Mouse (Mus musculus) urinary bladder, postnatal 25 days (tissue): ENCODE measurements at regions not wholly inside any gene's neighbourhood (a gene's known extent, or its start where the extent isn't known, plus 50 kb on each side); places are given as distances from the start of the nearest gene placed in this dataset.

Experiments used
- DNase-seq: peaks from one replicate; pipeline ENCODE4 v3.0.0; 2022; ENCODE audit warnings: low spot score

DNA sequence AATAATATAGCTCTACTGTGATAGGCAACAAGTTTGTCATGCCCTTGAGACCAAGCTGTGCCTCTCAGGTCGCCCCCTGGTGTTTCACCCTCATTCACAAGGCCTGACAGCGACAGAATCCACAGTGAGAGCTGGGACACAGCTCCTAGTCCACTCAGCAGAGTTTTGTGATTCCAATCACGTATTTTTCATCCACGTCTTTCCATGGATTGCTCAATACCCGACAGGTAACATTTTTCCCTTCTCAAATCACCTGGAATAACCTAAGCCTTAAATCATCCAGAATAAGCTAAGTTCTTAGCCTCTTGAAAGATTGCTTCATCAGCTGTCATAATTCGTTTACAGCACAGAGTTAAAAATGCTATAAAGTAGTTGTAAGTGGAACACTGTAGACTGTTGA, 211.3 kb downstream of the Ccdc91 start:
- no peak for DNase-seq

DNA sequence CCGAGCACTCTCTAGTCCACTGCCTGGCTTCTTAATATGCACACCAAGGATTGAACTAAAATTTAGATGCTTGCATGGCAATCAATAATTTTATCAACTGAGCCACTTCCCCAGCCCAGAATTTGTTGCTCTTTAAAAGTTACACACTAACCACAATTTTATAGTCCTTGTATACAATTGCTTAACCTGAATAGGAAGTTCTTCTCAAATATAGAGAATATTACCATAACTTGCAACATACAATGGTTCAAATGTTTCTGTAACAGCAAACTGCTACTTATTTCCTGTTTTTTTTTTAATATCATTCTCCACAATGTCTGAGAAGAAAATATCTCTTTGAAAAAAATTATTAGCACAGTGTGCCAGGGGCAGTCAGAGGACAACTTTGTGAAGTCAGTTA, 222.6 kb downstream of the Ccdc91 start:
- no peak for DNase-seq

DNA sequence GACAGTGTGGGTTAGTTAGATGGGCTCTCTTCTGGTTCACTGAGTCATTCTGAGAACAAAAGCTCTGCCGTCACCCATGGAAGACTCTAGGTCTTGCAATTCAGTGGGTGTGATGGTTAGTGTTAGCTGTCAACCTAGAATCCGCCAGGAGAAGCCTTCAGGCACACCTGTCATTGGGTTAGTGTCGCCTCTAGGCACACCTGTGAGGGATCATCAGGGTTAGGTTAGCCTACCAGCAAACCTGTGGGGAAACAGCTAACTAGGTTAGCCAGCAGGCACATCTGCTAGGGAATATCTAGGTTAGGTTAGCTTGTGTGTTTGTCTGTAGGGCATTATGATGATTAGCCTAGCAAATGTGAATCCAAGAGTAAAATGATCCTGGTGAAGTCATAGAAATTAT, 223.8 kb downstream of the Ccdc91 start:
- no peak for DNase-seq

DNA sequence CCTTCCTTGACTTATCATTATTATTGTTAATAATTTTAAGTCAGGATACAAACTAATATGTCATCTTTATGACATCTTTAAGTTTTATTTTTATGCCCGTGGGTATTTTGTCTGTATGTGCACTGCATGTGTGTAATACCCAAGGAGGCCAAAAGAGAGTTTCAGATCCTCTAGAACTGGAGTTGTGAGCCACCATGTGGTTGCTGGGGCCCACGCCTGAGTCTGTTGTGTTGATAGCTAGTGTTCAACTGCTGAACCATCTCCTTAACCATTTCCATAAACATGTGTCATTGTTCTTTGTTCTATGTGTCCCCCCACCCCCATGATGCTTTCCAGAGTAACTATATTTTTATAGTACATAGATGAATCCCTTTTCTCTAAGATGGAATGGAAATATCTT, 225.0 kb downstream of the Ccdc91 start:
- DNase-seq = no peak

DNA sequence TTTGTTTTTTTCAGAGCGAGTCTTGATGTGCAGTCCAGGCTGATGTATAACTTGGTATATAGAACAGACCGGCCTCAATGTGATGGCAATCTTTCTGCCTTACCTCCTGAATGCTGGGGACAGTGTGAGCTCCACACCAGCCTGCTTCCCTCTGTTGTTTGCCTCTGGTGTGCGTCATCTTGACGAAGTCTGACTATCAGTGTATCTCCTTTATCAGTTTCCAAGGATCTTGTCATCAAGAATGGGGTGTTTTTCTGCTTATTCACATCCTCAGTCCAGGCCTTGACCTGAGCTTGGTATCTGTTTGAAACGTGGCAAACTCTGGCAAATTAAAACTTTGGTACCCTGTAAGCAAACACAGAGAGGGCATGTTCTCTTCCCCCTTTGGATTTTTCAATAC, 226.3 kb downstream of the Ccdc91 start:
- no peak for DNase-seq

DNA sequence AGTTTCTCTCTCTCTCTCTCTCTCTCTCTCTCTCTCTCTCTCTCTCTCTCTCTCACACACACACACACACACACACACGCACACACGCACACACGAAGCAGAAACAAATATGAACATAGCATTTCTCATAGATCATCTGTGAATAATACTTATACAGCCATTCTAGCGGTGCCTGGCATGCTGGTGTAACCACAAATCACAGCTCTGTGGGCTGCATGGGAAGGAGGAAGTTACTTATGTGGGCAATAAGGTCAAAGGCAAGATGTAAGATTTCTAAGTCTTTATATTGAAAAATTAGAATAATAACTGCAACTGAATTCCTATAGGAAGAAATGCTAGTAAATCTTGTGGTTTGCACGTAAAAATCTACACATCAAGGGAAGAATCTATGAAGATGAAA, 228.7 kb downstream of the Ccdc91 start:
- no peak for DNase-seq

DNA sequence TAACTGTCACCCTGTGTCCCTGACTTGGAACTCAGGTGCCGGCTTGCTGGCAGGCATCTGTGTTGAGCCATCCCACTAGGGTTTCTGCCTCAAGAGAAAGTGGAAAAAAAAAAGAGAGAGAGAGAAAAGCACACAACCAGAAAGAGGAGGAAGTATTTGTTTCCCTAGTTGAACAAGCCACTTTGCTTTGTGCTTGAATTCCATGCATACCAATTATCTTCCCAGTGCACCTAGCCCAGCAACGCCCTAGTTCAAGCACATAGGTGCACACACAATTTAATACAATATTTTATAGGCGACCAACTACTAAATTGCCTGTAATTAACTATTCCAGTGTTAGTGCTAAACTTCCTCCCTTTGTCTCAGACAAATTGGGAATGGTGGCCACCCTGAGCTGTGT, 230.3 kb downstream of the Ccdc91 start:
- DNase-seq = no peak

DNA sequence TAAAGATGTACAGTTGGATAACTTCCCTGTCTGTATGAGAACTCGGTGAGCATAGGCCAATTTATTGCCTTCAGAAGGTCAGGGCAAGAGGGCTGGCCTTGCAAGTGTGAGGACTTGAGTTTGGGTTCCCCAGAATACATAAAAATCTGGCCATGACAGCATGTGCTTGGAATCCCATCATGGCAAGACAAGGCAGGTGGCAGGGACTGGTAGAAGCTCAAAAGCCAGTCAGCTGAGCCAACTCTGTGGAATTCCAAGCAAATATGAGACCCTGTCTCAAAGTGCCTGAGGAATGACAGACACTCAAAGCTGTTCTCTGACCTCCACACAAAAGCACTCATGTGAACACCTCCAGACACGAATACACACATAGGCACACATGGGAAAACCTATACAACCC, 231.1 kb downstream of the Ccdc91 start:
- DNase-seq = no peak

DNA sequence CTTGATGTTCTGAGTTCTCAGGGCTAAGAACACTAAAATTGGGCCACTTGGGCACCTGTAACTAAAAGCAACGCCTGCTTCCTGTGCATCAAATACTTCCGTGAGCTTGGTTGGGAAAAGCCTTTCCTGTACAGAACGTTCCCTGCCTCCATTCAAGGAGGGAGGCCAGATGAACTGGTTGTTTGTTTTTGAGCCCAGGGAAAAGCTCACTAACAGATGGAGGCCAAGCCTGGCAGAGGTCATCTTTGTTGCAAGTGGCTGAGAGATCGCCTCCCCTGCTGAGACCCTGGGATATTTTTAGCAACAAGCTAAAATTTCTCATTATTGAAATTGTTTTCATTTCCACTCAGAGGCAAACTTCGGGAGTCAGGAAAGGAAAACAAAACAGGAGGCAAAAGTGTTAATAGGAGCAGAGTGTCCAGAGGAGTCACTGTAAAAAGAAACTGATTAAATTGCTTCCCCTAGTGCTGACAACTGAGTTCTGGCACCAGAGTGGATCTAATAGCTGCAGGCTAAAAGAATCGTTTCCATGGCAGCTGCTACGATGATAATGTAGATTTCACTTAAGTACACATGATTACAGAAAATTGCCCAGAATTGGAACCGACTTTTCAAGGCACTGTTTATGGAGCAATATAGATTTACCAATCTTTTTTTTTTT, 242.6 kb downstream of the Ccdc91 start:
- no peak for DNase-seq

DNA sequence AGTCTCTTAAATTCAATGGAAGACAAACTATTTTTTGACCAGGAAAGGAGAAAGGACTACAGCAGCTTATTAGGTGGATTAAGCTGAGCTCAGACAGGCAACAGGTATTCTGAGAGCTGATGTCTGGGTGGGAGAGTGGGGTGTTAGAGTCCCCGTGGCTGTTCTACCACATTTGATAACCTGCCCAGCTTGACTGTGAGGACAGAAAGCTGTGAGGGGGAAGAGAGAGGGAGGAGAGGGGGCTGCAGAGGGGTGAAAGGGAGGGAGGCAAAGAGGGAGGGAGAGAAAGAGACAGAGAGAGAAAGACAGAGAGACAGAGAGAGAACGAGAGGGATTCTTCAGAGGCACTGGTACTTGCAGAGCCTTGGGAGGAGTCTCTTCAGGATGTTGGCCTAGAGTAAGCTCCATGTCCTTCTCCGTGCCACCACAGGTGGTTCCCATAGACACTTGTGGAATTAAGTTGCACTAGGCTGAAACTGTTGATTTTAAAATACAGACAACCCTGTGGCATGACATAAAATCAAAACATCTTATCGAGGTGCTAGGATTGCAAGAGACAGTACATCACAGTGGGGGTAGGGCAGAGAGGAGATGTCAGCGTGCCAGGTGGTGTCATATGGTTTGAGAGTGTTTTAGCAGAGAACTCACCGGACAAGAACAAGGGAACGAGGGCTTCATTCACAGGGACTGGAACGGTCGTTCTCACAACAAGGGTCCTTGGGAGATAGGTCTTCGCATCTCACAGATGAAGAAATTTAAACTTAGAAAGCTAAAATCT, 243.3 kb downstream of the Ccdc91 start:
- no peak for DNase-seq

DNA sequence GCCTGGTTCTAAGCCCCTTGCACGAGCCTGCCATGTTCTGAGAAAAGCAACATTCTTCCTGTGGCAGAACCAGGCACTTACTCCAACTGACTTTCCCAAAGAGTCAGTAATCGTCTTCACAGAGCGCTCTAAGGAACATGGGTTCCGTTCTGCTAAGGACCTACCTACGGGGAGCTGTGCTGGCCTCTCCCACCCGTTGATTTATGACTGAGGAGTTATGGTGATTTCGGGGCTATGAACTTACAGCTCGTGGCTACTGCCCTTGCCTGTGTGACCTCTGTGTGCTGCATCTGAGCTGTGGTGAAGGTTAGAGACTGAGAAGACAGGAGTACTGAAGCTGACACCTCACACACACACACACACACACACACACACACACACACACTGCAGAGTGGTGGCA, 243.9 kb downstream of the Ccdc91 start:
- DNase-seq = no peak

DNA sequence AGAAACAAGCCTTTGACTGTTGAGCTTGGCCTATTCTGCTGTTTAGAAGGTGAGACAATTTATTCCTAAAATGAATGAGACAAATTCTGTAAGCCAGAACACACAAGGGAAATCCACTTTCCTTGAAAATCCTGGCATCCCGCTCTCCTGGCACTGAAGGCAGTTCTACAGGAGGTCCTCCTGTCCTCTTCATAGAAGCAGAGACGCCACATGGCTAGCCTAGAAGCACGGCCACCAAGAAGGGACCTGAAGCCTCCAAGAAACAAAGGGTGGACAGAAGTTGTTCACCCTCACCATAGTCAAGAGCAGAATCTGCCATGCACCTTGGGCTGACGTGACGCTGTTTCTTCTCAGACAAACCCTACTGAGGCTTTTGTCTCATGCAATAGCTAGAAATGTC, 247.7 kb downstream of the Ccdc91 start:
- DNase-seq = no peak

DNA sequence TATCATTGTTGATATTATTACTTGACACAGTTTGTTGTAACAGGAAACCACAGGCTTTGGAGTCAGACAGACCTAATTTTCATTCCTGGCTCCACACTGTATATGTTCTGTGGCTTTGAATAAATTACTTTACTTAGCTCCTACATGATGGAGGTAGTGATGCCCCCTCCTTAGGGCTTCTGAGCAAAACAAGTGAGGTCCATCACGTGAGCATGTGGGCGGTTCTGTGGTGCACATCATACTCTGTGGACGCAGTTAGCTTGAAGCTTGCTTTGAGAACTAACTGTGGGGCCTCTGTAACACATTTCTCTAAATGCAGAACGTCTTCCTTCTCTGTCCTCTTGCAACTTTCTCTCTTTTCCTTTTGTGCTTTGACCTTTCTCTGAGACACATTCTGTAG, 251.4 kb downstream of the Ccdc91 start:
- no peak for DNase-seq

DNA sequence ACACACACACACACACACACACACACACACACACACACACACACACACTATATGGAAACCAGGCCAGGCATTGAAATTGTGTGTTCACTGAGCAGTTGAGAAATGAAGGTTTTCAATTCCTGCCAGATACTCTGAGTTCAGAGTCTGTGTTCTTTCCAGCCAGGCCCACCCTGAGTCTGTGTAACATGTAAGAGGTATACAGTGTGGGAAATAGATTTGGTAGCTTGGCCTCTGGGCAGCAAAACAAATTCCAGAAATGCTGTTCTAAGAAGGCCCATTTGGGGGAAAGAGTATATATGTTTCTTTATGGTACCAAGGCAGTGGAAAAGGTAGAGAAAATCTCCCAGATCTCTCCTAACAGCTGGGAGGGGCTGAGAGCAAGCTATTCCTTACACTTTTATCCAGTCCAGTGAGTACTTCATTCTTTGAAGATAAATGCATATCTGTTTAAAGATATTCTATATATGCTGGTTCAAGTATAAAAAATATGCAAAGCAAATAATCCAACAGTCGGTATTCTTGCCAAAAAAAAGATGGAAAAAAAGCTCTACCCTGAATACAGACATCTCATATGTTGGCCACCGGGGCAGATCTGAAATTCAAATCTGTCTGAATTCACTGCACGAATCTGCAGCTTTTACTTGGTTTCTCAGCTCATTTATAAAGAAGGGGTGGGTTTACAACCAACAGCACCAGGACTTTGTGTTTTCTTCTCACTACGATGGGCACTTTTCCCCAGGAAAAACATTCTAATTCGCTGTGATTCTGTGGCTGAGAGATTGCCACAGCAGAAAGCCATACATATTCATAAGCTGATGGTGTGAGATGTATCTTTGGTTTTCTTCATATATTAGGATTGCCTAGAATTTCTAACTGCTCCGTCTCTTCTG, 252.3 kb downstream of the Ccdc91 start:
- no peak for DNase-seq

DNA sequence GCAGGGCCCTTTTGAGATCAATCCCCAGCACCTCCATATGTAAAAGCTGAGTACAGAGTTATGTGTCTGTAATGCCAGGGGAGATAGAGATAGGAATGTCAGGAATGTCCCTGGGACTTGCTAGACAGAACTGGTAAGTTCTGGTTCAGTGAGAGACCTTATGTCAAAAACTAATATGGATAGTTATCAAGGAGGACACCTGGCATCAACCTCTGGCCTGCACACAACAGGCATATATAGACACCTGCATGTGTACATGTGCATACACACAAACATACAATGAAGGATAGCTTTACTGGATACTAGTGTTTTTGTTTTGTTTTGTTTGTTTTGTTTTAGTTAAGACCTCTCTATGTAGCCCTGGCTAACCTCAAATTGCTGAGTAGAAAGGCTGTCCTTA, 254.1 kb downstream of the Ccdc91 start:
- DNase-seq = no peak

DNA sequence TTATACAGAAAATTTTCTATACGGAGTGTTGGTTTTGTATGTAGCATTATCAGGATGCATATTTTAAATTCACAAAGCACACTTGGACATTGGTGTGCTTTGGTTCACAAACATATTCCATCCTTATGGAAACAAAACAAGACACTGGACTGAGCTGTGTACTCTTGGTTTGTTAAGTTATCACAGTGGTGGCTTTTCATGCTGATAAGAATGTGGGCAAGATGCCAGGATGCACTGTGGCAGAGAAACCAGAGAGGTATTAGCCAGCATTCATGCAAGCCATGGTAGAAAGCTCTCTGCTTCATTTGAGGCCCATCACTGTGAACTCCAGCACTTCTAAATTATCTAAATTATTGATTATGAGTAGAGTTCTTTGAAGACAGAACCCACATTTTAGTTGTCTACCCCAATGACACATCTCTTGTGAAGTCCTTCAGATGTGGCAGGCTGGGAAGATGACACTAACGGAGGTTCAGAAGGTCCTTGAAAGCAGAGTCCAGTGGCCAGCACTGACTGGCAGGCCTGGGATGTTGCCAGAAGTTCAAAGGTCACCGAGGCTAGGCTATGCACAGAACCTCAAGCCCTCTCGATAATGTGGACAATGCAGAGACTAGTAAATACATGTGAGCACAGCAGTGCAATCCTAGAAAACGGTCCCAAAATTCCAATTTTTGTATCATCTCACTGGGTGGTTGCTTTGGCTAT, 263.1 kb downstream of the Ccdc91 start:
- DNase-seq = no peak

DNA sequence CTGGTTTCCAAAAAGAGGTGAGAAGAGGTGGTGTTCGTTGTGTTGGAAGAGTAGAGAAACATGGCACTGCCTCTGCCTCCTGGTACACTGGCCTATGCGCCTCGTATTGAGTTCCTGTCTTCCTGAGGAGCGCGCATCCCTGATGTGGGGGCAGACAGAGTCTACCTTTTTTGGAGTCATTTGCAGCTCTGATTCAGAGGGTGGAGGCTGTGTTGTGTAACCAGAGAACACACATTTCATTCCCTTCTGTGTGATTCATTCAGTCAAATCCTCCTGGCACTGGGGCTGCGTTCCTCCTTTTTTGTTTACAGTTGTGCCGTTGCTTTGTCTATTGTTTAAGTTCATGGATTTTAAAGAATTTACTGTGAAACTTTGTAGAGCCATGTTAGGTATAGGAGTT, 265.8 kb downstream of the Ccdc91 start:
- peak; percentile 12 for DNase-seq

DNA sequence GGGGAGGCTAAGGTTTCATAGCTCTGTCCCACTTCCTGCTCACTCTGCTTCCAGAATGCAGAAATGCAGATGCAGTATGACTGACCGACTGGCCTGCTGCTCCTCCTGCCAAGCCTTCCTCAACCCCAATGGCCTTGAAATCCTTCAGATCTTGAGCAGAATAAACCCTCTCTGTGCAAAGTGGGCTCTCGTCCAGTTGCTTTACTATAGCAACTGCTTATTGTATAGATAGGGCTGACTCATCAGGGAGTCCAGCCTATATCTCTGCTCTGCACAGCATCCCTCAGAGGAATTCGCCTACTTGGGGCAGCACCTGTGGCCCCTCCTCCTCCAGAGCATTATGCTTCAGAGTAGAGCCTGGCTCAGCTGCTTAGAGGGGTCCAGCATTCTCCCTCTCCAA, 268.5 kb downstream of the Ccdc91 start:
- DNase-seq = no peak

DNA sequence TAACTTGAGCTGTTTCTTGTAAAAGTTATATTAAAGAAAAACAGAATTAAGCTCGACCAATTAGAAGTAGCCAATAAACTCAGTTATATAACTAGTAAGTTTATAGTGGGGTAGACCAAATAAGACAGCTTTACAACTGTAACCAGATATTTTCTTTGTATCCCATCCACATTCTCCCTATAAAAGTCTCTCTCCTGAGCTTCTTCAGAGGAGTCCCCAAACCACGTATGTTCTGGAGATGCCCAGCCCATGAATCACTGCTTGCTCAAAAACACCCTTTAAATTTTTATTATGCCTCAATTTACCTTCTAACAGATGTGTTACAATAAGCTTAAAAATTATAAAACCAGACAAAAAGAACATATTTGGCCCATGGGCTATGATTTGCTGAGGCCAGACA, 270.1 kb downstream of the Ccdc91 start:
- no peak for DNase-seq

DNA sequence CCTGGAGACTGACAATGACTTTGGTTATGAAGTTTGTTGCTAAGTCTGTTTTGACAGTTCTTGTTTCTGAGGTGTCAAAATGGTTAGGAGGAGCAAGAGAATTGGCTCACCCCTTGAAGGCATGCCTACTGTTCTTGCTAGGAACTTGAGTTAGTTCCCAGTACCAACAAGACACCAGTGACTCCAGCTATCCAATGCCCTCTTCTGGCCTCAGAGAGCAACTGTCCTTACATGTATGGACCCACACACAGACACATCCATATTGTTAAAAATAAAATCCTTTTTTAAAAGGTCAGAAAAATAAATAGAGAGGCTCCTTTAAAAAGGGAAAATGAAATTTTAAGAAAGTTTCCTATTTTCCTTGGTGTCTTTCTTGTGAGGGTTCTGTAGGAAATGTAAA, 272.3 kb downstream of the Ccdc91 start:
- DNase-seq = no peak

DNA sequence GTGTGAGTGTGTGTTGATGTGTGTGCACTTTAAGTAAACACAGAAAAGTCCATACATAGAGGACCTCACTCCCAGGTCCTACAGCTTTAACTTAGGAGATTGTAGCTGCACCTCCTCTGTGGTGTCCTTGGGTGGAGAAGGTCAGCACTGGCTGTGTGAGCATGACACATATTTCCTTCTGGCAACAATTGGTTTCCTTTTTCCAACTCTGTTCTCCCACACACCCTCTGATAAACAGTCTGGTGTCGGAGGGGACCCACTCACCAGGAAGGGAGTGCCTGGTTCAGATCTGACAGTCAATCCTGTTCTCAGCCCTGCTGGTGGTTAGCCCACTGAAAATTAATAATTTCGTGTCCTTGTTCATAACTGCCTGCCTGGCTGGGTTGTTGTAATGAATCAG, 276.7 kb downstream of the Ccdc91 start:
- no peak for DNase-seq

DNA sequence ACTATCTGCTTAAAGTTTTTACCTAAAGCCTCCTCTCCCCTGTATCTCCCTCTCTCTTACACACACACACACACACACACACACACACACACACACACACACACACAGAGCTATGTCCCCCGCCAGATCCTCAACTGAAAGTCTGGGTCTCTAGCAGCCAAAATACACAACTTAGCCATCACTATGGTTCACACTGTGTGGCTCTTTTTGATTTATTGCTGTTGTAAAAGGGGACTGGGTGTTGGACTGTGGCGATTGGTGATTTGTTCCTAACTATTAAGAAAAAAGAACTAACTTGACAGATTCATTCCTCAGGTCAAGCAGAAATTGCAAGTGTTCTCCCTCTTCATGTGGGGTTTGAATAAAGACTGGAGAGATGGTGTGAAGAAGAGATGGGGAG, 278.2 kb downstream of the Ccdc91 start:
- no peak for DNase-seq
